Mouse (Mus musculus) cerebellum, postnatal 4 days (tissue): Measurements from ENCODE around the gene Efcab11.
A peak's percentile ranks its signal among the peaks of the same experiment; 100 is the strongest.
"Not testable (repeated sequence)": the region's sequence is repeated elsewhere in the genome, so short reads cannot be mapped to it uniquely, and the experiment has no call there.

Experiments used
- DNase-seq, 2 experiments: peaks; one replicate each; pipeline ENCODE4 v3.0.0; 2022; ENCODE audit warnings: low spot score in 2 of 2, mixed read lengths in 1 of 2

Gene Efcab11

GRCm38 (mm10) chr12:99874609-99875008, 9.6 kb downstream of the Efcab11 start:
- DNase-seq = no peak

- no peak for DNase-seq
Measured at GRCm38 (mm10) chr12:99873443-99873842, 10.8 kb downstream of the Efcab11 start.

GRCm38 (mm10) chr12:99868821-99869220, 15.4 kb downstream of the Efcab11 start:
- DNase-seq = no peak

- no peak for DNase-seq
Measured at GRCm38 (mm10) chr12:99864613-99865012, 19.6 kb downstream of the Efcab11 start.

GRCm38 (mm10) chr12:99860981-99861380, 23.3 kb downstream of the Efcab11 start:
- no peak for DNase-seq

- DNase-seq = no peak
Measured at GRCm38 (mm10) chr12:99859391-99860100, 24.7 kb downstream of the Efcab11 start.

- DNase-seq = no peak
Measured at GRCm38 (mm10) chr12:99858664-99859063, 25.6 kb downstream of the Efcab11 start.

- DNase-seq = no peak
Measured at GRCm38 (mm10) chr12:99856011-99856410, 28.2 kb downstream of the Efcab11 start.

GRCm38 (mm10) chr12:99853323-99854258, 30.6 kb downstream of the Efcab11 start:
- DNase-seq = no peak

GRCm38 (mm10) chr12:99849996-99850395, 34.2 kb downstream of the Efcab11 start:
- no peak for DNase-seq

- no peak for DNase-seq
Measured at GRCm38 (mm10) chr12:99844951-99845350, 39.3 kb downstream of the Efcab11 start.

- no peak for DNase-seq
Measured at GRCm38 (mm10) chr12:99838703-99839102, 45.5 kb downstream of the Efcab11 start.

- DNase-seq = no peak
Measured at GRCm38 (mm10) chr12:99838109-99838508, 46.1 kb downstream of the Efcab11 start.

- no peak for DNase-seq
Measured at GRCm38 (mm10) chr12:99837528-99837927, 46.7 kb downstream of the Efcab11 start.

GRCm38 (mm10) chr12:99836404-99837131, 47.7 kb downstream of the Efcab11 start:
- DNase-seq = peak in 1 of 2 experiments; percentile 30

- DNase-seq = no peak
Measured at GRCm38 (mm10) chr12:99833476-99833875, 50.8 kb downstream of the Efcab11 start.

GRCm38 (mm10) chr12:99822591-99822990, 61.6 kb downstream of the Efcab11 start:
- DNase-seq = no peak

GRCm38 (mm10) chr12:99821309-99821934, 62.8 kb downstream of the Efcab11 start:
- no peak for DNase-seq

- no peak for DNase-seq
Measured at GRCm38 (mm10) chr12:99819186-99819974, 64.9 kb downstream of the Efcab11 start.

- DNase-seq = not testable (repeated sequence)
Measured at GRCm38 (mm10) chr12:99818006-99818405, 66.2 kb downstream of the Efcab11 start.

GRCm38 (mm10) chr12:99815244-99815643, 69.0 kb downstream of the Efcab11 start:
- no peak for DNase-seq
